Mouse (Mus musculus): Measurements from ENCODE around the gene Eaf1.
"Not testable (repeated sequence)": the region's sequence is repeated elsewhere in the genome, so short reads cannot be mapped to it uniquely, and the experiment has no call there.

Gene Eaf1

GRCm38 (mm10) chr14:31494349-31494974 is at the start of gene Eaf1:
Gene Eaf1, plus strand, starts transcription at chr14:31494399.
- DNase-seq = peak; percentile 52 to 60

- peak in 1 of 2 experiments; percentile 46 for DNase-seq
These were observed 45.2 kb upstream of the Eaf1 start for GRCm38 (mm10) chr14:31448994-31449393.

GRCm38 (mm10) chr14:31453946-31454345 is 40.3 kb upstream of the Eaf1 start:
- not testable (repeated sequence) for DNase-seq

GRCm38 (mm10) chr14:31454849-31455566 is 39.2 kb upstream of the Eaf1 start:
- DNase-seq = no peak

GRCm38 (mm10) chr14:31456064-31456721 is 38.0 kb upstream of the Eaf1 start:
- no peak for DNase-seq

- DNase-seq = peak; percentile 33 to 47
These were observed 36.2 kb upstream of the Eaf1 start for GRCm38 (mm10) chr14:31458006-31458405.

GRCm38 (mm10) chr14:31462226-31462625 is 32.0 kb upstream of the Eaf1 start:
- DNase-seq = peak in 1 of 2 experiments; percentile 12

- DNase-seq = peak in 1 of 2 experiments; percentile 31
These were observed 31.3 kb upstream of the Eaf1 start for GRCm38 (mm10) chr14:31462886-31463285.

GRCm38 (mm10) chr14:31464176-31464575 is 30.0 kb upstream of the Eaf1 start:
- DNase-seq = no peak

- DNase-seq = no peak
These were observed 24.5 kb upstream of the Eaf1 start for GRCm38 (mm10) chr14:31469711-31470110.

GRCm38 (mm10) chr14:31472451-31473061 is 21.6 kb upstream of the Eaf1 start:
- peak in 1 of 2 experiments; percentile 55 for DNase-seq

- DNase-seq = no peak
These were observed 20.9 kb upstream of the Eaf1 start for GRCm38 (mm10) chr14:31473297-31473696.

GRCm38 (mm10) chr14:31482417-31482816 is 11.8 kb upstream of the Eaf1 start:
- DNase-seq = no peak

GRCm38 (mm10) chr14:31486465-31486864 is 7.7 kb upstream of the Eaf1 start:
- no peak for DNase-seq

- no peak for DNase-seq
These were observed 6.1 kb upstream of the Eaf1 start for GRCm38 (mm10) chr14:31488055-31488454.

- DNase-seq = no peak
These were observed 298 bp upstream of the Eaf1 start for GRCm38 (mm10) chr14:31493901-31494300.

GRCm38 (mm10) chr14:31494975-31495455 is 816 bp downstream of the Eaf1 start, which contains the start of gene Mettl6:
Gene Mettl6, minus strand, starts transcription at chr14:31495040.
- DNase-seq = peak; percentile 91 to 93

GRCm38 (mm10) chr14:31495538-31495937 is 1.3 kb downstream of the Eaf1 start:
- DNase-seq = no peak

GRCm38 (mm10) chr14:31496241-31496646 is 2.0 kb downstream of the Eaf1 start:
- no peak for DNase-seq

- DNase-seq = no peak
These were observed 5.3 kb downstream of the Eaf1 start for GRCm38 (mm10) chr14:31499526-31499925.

GRCm38 (mm10) chr14:31503406-31503805 is 9.2 kb downstream of the Eaf1 start:
- no peak for DNase-seq

GRCm38 (mm10) chr14:31506456-31506855 is 12.3 kb downstream of the Eaf1 start:
- no peak for DNase-seq

GRCm38 (mm10) chr14:31509911-31510310 is 15.7 kb downstream of the Eaf1 start:
- no peak for DNase-seq

Measured in lung, adult 18-20 months (tissue).